Mouse (Mus musculus) intestine, embryonic 14.5 days (tissue): ENCODE results near the gene Col6a5. TPM values are rescaled to one million over a fixed set of nuclear protein-coding genes. Genes with fewer than 3 reads are reported as not detected.

Experiments
- ATAC-seq: fragments of 200-750 bp; cut with Nextera tagmentation; replicated peaks from 2 replicates; pipeline ENCODE4 v1.8.0; 2017; ENCODE audit warnings: low read depth, moderate number of reproducible peaks, moderate TSS enrichment, moderate library complexity; ENCODE audit not compliant: low FRiP score, low TSS enrichment
- DNase-seq: peaks from one replicate; pipeline ENCODE4 v3.0.0-alpha.2; 2018; ENCODE audit warnings: low spot score
- H3K27ac ChIP-seq: fragments of 300-500 bp; sonication (generic); 2 replicates; pipeline ENCODE4 v1.5.1; 2014; ENCODE audit warnings: low read depth, mild to moderate bottlenecking, control low read depth
- H3K27me3 ChIP-seq: fragments of 300-500 bp; sonication (generic); replicated peaks from 2 replicates; pipeline ENCODE4 v1.6.1; 2014; ENCODE audit warnings: low read length, control low read depth; ENCODE audit not compliant: control insufficient read depth, insufficient read depth
- H3K36me3 ChIP-seq: fragments of 300-500 bp; sonication (generic); 2 replicates; pipeline ENCODE4 v1.6.1; 2014; ENCODE audit warnings: low read length, control low read depth; ENCODE audit not compliant: control insufficient read depth, insufficient read depth
- H3K4me1 ChIP-seq: fragments of 300-500 bp; sonication (generic); replicated peaks from 2 replicates; pipeline ENCODE4 v1.6.1; 2014; ENCODE audit warnings: low read length, control low read depth, mixed read lengths; ENCODE audit not compliant: control insufficient read depth, insufficient read depth
- H3K4me2 ChIP-seq: fragments of 300-500 bp; sonication (generic); 2 replicates; pipeline ENCODE4 v1.6.1; 2014; ENCODE audit warnings: low read length
- H3K4me3 ChIP-seq: fragments of 300-500 bp; sonication (generic); 2 replicates; pipeline ENCODE4 v1.5.1; 2014; ENCODE audit warnings: low read depth, low read length, control low read depth, mixed read lengths
- H3K9ac ChIP-seq: fragments of 300-500 bp; sonication (generic); 2 replicates; pipeline ENCODE4 v1.6.1; 2014; ENCODE audit warnings: mild to moderate bottlenecking, low read length
- H3K9me3 ChIP-seq: fragments of 300-500 bp; sonication (generic); 2 replicates; pipeline ENCODE4 v1.6.1; 2016; ENCODE audit warnings: low read length, control low read depth; ENCODE audit not compliant: control insufficient read depth
- WGBS: fragments of 180-500 bp; shearing (Covaris S2); extraction: QIAGEN DNeasy Blood & Tissue Kit; methylation state at CpG from one replicate; pipeline ENCODE4 v1.1.7; 2014; 5-methylcytosine and 5-hydroxymethylcytosine counted together
- polyA plus RNA-seq: library from polyadenylated mRNA; unstranded; fragments of >200 nt; fragmentation: Nextera tagmentation; extraction: Ambion mirVana; gene quantifications from 2 replicates; pipeline ENCODE4 v1.2.1, GENCODE M21; 2014

The Col6a5 gene
- polyA plus RNA-seq, 1 experiment from 2014 or later: 0.31 TPM

DNA sequence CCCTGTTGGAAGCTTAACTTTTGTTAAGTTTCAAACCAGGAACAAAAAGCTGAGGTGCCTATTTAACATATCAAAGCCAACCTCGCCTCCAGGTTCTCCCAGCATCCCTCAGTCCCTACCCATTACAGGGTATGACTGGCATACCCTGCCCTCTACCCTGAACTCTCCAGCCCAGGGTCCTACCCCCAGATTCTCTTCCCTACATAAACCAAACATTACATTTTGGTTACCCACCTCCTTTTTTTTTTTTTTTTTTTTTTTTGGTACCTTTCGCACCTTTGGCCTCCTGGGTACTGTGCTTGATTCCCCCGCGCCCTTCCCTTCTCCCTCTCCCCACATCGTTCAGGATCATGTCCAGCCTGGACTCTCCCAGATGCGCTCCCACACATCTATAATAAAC is 15.9 kb upstream of the Col6a5 start:
- no peaks in the 10 kb centered on the region for H3K9me3 ChIP-seq
- no peak overlapping the region for H3K27ac ChIP-seq
- WGBS: 59% methylated on average over 6 of the region's 6 CpGs
- DNase-seq (no peak), ATAC-seq (no peak)
- no peak overlapping the region for H3K4me2 ChIP-seq
- 0 out of 2 replicates have a peak, but pooled peaks cover 6% of the 10 kb centered on the region for H3K4me1 ChIP-seq
- no peak overlapping the region for H3K4me3 ChIP-seq
- H3K27me3 ChIP-seq: no peaks in the 10 kb centered on the region; the same call in 1 of the 2 replicates
- H3K36me3 ChIP-seq: no peaks in the 10 kb centered on the region
- H3K9ac ChIP-seq: no peak overlapping the region

DNA sequence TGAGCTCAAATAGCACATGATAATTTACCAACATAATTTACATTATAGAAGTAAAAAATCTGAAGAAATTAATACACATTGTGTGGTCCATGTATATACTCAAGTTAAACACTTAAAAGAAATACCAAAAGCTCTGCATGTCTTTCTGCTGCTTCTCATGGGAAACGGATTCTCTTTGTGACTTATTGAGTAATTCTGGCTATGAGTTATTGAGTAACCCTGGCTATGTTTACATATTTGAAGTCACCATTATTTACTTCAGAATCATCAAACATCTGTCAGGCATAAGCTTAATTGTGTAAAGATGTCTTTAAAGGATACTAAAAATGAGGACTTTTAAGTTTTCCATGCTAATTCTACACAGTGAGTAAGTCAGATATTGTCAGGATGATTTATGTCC is 13.3 kb upstream of the Col6a5 start:
- no peak for DNase-seq
- H3K27me3 ChIP-seq: no peaks in the 10 kb centered on the region; the same call in 1 of the 2 replicates
- no peak for ATAC-seq
- H3K4me2 ChIP-seq: no peak overlapping the region
- H3K4me3 ChIP-seq: no peak overlapping the region
- no peaks in the 10 kb centered on the region for H3K9me3 ChIP-seq
- no peak overlapping the region; the same call in 1 of the 2 replicates for H3K27ac ChIP-seq
- WGBS: 23% methylated on average over 1 of the region's 1 CpGs
- 0 out of 2 replicates have a peak, but pooled peaks cover 6% of the 10 kb centered on the region for H3K4me1 ChIP-seq
- no peak overlapping the region for H3K9ac ChIP-seq
- no peaks in the 10 kb centered on the region for H3K36me3 ChIP-seq

DNA sequence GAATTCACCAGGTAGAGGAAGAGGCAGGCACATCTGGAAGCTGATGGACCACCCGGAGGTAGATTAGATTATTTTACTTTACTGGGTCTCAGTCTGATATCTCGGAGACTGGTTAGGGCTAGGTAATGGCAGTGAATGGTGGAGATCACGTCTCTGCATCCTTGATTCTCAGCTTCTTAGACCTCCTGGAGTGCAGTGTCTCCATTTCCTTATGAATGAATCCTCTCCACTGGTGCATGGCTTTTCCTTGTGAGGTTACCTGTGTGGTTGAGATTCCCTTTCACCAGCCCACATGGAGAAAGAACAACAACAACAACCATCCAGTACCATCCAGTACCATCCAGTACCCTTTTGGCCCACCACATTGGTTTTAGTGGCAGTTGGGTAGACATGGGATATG is 11.6 kb upstream of the Col6a5 start:
- ATAC-seq: no peak
- H3K27ac ChIP-seq: no peak overlapping the region
- H3K4me1 ChIP-seq: 0 out of 2 replicates have a peak, but pooled peaks cover 6% of the 10 kb centered on the region
- no peak overlapping the region for H3K9ac ChIP-seq
- H3K27me3 ChIP-seq: no peaks in the 10 kb centered on the region; the same call in 1 of the 2 replicates
- H3K36me3 ChIP-seq: no peaks in the 10 kb centered on the region
- WGBS: 86% methylated on average over 3 of the region's 3 CpGs
- no peaks in the 10 kb centered on the region for H3K9me3 ChIP-seq
- H3K4me2 ChIP-seq: no peak overlapping the region
- no peak for DNase-seq
- no peak overlapping the region for H3K4me3 ChIP-seq

DNA sequence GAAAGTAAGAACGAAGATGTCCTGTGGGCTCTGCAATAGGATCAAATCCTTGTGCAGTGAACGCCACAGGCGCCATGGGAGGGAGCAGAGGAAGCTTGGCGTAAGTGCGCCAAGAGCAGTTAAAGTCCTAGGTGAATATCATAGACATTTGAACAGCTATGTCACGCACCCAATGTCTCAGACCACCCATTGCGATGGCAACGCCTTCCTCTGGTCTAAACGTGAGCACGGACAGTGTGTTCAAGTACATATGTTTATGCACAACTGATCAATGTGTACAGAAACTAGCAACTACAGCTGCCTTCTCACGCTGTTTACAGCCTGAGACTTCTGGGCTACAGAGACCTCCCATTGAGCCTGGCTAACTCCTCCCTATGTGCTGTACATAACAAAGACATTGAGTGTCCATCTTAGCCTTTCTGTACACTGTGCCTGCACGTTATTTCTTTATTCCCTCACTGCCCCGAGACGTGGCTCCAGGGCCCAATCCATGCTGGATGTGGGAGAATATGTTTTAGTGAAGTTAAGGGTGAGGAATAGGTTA is 11.0 kb upstream of the Col6a5 start:
- WGBS: 85% methylated on average over 14 of the region's 14 CpGs
- H3K4me2 ChIP-seq: no peak overlapping the region
- DNase-seq (no peak), ATAC-seq (no peak; the same call in 1 of the 2 replicates)
- no peaks in the 10 kb centered on the region for H3K9me3 ChIP-seq
- H3K4me3 ChIP-seq: no peak overlapping the region
- no peaks in the 10 kb centered on the region for H3K27me3 ChIP-seq
- no peak overlapping the region for H3K27ac ChIP-seq
- H3K9ac ChIP-seq: no peak overlapping the region
- H3K36me3 ChIP-seq: no peaks in the 10 kb centered on the region
- H3K4me1 ChIP-seq: 0 out of 2 replicates have a peak, but pooled peaks cover 3% of the 10 kb centered on the region

DNA sequence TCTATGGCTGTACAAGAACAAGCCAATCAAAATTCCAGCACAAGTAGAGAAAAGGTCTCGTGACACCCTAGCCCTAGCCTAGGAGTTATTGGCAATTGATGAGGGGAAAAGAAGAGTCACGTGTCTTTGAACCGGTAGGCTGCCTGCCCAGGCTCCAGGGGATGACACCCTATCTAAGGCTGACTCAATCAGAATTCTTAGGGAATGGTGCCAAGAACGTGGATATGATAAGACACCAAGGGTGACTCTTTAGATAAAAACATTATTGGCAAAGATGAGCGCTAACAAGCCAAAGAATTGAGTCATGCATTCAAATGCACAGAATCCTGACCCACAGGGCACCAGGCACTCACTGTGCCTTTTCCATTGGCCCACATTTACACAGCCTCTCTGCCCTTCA is 10.5 kb upstream of the Col6a5 start:
- H3K4me2 ChIP-seq: no peak overlapping the region
- 86% methylated on average over 5 of the region's 5 CpGs for WGBS
- no peak overlapping the region for H3K27ac ChIP-seq
- H3K9ac ChIP-seq: no peak overlapping the region
- no peaks in the 10 kb centered on the region for H3K9me3 ChIP-seq
- DNase-seq (no peak), ATAC-seq (no peak)
- no peaks in the 10 kb centered on the region for H3K36me3 ChIP-seq
- no peaks in the 10 kb centered on the region for H3K27me3 ChIP-seq
- 0 out of 2 replicates have a peak, but pooled peaks cover 3% of the 10 kb centered on the region for H3K4me1 ChIP-seq
- H3K4me3 ChIP-seq: no peak overlapping the region

DNA sequence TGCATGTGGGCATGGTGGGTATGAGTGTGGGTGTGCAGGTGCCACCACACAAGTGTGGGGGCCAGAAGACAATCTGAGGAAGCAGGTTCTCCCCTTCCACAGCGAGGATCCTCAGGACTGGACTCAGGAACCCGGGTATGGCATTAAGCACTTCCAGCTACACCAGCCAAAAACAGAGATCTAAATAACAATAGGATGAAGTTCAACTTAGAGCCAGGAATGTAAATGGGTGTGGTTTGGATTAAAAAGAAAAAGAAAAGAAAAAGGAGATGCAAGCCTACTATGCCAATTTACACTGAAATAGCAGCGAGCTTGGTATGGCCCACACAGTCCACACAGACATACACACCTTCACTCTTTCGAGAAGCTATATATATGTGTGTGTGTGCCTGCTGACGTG is 7.5 kb upstream of the Col6a5 start:
- no peak for DNase-seq
- H3K9me3 ChIP-seq: no peaks in the 10 kb centered on the region
- no peak overlapping the region for H3K9ac ChIP-seq
- no peak overlapping the region for H3K4me3 ChIP-seq
- no peak overlapping the region for H3K4me2 ChIP-seq
- H3K4me1 ChIP-seq: no peaks in the 10 kb centered on the region
- no peaks in the 10 kb centered on the region for H3K27me3 ChIP-seq
- H3K36me3 ChIP-seq: no peaks in the 10 kb centered on the region
- ATAC-seq: no peak
- 75% methylated on average over 5 of the region's 5 CpGs for WGBS
- no peak overlapping the region for H3K27ac ChIP-seq

DNA sequence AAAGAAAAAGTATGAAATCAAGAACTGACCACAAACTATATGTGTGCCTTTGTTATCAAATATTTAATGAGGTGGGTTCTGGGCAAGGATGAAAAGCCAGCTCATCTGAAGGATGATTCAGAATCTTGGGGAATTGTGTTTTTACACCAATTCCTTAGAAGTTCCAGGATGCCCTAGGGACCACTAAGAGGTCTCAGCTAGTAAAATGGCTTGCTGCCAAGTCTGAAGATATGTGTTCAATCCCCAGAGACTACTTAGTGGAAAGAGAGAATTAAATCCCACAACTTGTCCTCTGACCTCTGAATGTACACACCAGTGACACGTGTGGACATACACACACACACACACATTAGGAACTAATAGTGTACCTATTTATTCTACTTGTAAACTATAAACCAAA is 1.3 kb downstream of the Col6a5 start:
- DNase-seq: no peak
- Histone ChIP-seq H3K4me2 (no peak overlapping the region), H3K36me3 (no peaks in the 10 kb centered on the region), H3K4me3 (no peak overlapping the region), H3K9me3 (no peaks in the 10 kb centered on the region), H3K4me1 (peaks cover 7% of the 10 kb centered on the region; the same call in 1 of the 2 replicates), H3K27ac (no peak overlapping the region), H3K27me3 (0 out of 2 replicates have a peak, but pooled peaks cover 3% of the 10 kb centered on the region), H3K9ac (no peak overlapping the region)
- WGBS: 64% methylated on average over 1 of the region's 1 CpGs
- no peak for ATAC-seq

DNA sequence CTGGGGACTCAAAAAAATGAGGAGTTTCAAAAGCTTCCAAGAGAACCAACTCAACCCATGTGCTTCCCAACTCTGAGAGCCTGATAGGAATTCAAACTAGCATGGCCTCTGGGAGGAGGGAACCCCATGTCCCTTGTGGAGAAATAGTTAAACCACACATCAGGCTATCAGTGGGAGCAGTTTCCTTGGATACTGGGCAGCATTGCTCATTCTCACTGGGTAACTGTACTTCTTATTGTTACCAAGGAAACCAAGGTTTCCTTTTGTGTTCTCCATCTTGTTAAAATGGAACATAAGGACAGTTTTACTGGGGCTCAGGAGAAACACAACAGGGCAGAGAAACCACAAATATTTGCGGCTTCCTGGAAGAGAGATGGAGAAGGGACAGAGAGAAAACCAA is 10.7 kb downstream of the Col6a5 start:
- Histone ChIP-seq H3K27ac (no peak overlapping the region), H3K36me3 (no peaks in the 10 kb centered on the region), H3K9me3 (no peaks in the 10 kb centered on the region), H3K9ac (no peak overlapping the region), H3K4me3 (no peak overlapping the region), H3K4me2 (no peak overlapping the region), H3K27me3 (no peaks in the 10 kb centered on the region), H3K4me1 (no peaks in the 10 kb centered on the region)
- ATAC-seq (no peak), DNase-seq (no peak)
- 96% methylated on average over 1 of the region's 1 CpGs for WGBS

DNA sequence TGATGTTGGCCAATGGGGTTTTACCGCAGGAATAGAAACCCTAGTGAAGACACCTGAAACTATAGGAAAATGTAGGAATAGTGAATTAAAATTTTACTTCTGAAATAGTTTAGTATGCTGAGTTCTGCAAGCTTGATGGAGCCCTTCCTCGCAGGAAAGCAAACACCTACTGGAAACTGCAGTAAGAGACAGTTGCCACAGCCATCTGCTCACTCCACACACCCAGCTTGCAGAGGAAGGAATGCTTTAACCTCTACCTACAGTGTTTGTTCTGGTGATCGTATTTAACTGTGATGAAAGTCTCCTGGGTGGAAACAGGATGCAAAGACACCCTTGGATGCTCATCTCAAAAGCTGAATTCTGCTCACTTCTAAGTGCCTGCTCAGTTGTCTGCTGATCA is 12.9 kb downstream of the Col6a5 start:
- no peak overlapping the region for H3K4me2 ChIP-seq
- no peak for ATAC-seq
- 72% methylated on average over 3 of the region's 3 CpGs for WGBS

More for the DNA sequence above, 12.9 kb downstream of the Col6a5 start:
- Histone ChIP-seq H3K9ac (no peak overlapping the region), H3K4me1 (no peaks in the 10 kb centered on the region), H3K27ac (no peak overlapping the region), H3K36me3 (no peaks in the 10 kb centered on the region), H3K9me3 (no peaks in the 10 kb centered on the region), H3K4me3 (no peak overlapping the region), H3K27me3 (no peaks in the 10 kb centered on the region)
- DNase-seq: no peak
